Comparison of ENCODE assay signal across 8 mouse cellular contexts in genomic region chr11:3895458-3895857, GRCm38 (mm10). TPM values are rescaled to one million over a fixed set of nuclear protein-coding genes. Genes with fewer than 3 reads are reported as not detected.
A peak's percentile ranks its signal among the peaks of the same experiment; 100 is the strongest.
DNase-seq lines count a peak whose midpoint lies in the region; ATAC-seq lines count a peak whose summit lies in the region.

No protein-coding gene starts in this region.

- H3K4me2 ChIP-seq in heart, embryonic 13.5 days, result peak overlapping the region; percentile 96
- H3K4me2 ChIP-seq in hindbrain, embryonic 13.5 days, result peak overlapping the region; percentile 76

- intact Hi-C loops in heart, postnatal 14 days (cut with DNase I), result no loop called here

- H3K36me3 ChIP-seq in heart, embryonic 13.5 days, result peaks cover 28% of the 10 kb centered on the region
- H3K36me3 ChIP-seq in hindbrain, embryonic 13.5 days, result peaks cover 32% of the 10 kb centered on the region

- H3K4me3 ChIP-seq in heart, embryonic 13.5 days, result peak overlapping the region; percentile 64
- H3K4me3 ChIP-seq in hindbrain, embryonic 13.5 days, result peak overlapping the region; percentile 54

- H3K4me1 ChIP-seq in heart, embryonic 13.5 days, result peaks cover 20% of the 10 kb centered on the region
- H3K4me1 ChIP-seq in hindbrain, embryonic 13.5 days (replicated peaks), result peaks cover 32% of the 10 kb centered on the region

- 5% methylated on average over 10 of the region's 10 CpGs for WGBS in heart, embryonic 13.5 days
- 6% methylated on average over 10 of the region's 10 CpGs for WGBS in hindbrain, embryonic 13.5 days

- H3K27ac ChIP-seq in heart, embryonic 13.5 days (replicated peaks), result peak overlapping the region; percentile 86
- peak overlapping the region; percentile 84 for H3K27ac ChIP-seq in hindbrain, embryonic 13.5 days

- H3K9me3 ChIP-seq in heart, embryonic 13.5 days, result no peaks in the 10 kb centered on the region
- H3K9me3 ChIP-seq in hindbrain, embryonic 13.5 days, result no peaks in the 10 kb centered on the region; the same call in 1 of the 2 replicates

- DNase-seq in heart, postnatal 14 days, result no peak
- DNase-seq in Muller cell, postnatal 12 days (ENCODE audit: inconsistent ontology term), result peak; percentile 22
- DNase-seq in adrenal gland, postnatal 36 days, result no peak
- DNase-seq in gastrocnemius, adult 18-20 months (ENCODE audit: low spot score), result no peak
- DNase-seq in adrenal gland, postnatal 4 days (ENCODE audit: low spot score in 2 of 2), result no peak

- no peak; the same call in 1 of the 2 replicates for ATAC-seq in heart, embryonic 13.5 days (ENCODE audit: extremely low read depth, insufficient number of reproducible peaks, low FRiP score, low TSS enrichment)
- no peak; the same call in 1 of the 2 replicates for ATAC-seq in hindbrain, embryonic 13.5 days (ENCODE audit: low FRiP score)
- ATAC-seq in megakaryocyte-erythroid progenitor cell, adult 5-6 weeks (replicated peaks; ENCODE audit: low FRiP score, low TSS enrichment, poor library complexity, severe bottlenecking), result peak; percentile 23; the same call in 1 of the 2 replicates

- 0 out of 2 replicates have a peak, but pooled peaks cover 6% of the 10 kb centered on the region for H3K27me3 ChIP-seq in heart, embryonic 13.5 days (replicated peaks)
- H3K27me3 ChIP-seq in hindbrain, embryonic 13.5 days, result no peaks in the 10 kb centered on the region

- peak overlapping the region; percentile 83 for H3K9ac ChIP-seq in heart, embryonic 13.5 days
- peak overlapping the region; percentile 77 for H3K9ac ChIP-seq in hindbrain, embryonic 13.5 days

RNA-seq across cellular contexts. Expression of gene Dusp18, which starts 0.4 kb away (rescaled TPM):
- polyA plus RNA-seq in heart, embryonic 13.5 days (2015; fragmentation: Nextera tagmentation; extraction: Ambion mirVana), result 9.7 and 10.7 TPM in 2 replicates
- 10 to 100 TPM; 38.2 to 44.4 TPM for total RNA-seq in heart, postnatal 14 days (2021)
- polyA plus RNA-seq in hindbrain, embryonic 13.5 days (2015; fragmentation: Nextera tagmentation; extraction: Ambion mirVana), result 33.8 and 35.2 TPM in 2 replicates
- 0.35 TPM in 1 of 2 replicates, not detected in the other for total RNA-seq in megakaryocyte-erythroid progenitor cell, adult 5-6 weeks (2014; fragmentation: Nextera tagmentation)
- not detected in 2 replicates for total RNA-seq in megakaryocyte-erythroid progenitor cell, adult 5-6 weeks (2017)
- total RNA-seq in adrenal gland, postnatal 36 days (2021), result 1 to 10 TPM; 4.0 to 6.0 TPM
- total RNA-seq in gastrocnemius, adult 18-20 months (2021), result 10 to 100 TPM in 1 of 2 experiments, 1 to 10 TPM in 1; 9.1 to 20.5 TPM
- 1 to 10 TPM; 6.2 to 6.5 TPM for total RNA-seq in adrenal gland, postnatal 4 days (2021)

RNA-seq across cellular contexts. Expression of gene 4921536K21Rik, which starts 0.6 kb away (rescaled TPM):
- 0.08 and 0.11 TPM in 2 replicates for polyA plus RNA-seq in heart, embryonic 13.5 days (2015; fragmentation: Nextera tagmentation; extraction: Ambion mirVana)
- total RNA-seq in heart, postnatal 14 days (2021), result under 1 TPM; 0.74 to 0.90 TPM
- polyA plus RNA-seq in hindbrain, embryonic 13.5 days (2015; fragmentation: Nextera tagmentation; extraction: Ambion mirVana), result 0.47 and 0.84 TPM in 2 replicates
- not detected in 2 replicates for total RNA-seq in megakaryocyte-erythroid progenitor cell, adult 5-6 weeks (2014; fragmentation: Nextera tagmentation)
- 0.56 TPM in 1 of 2 replicates, not detected in the other for total RNA-seq in megakaryocyte-erythroid progenitor cell, adult 5-6 weeks (2017)
- total RNA-seq in adrenal gland, postnatal 36 days (2021), result under 1 TPM; 0.60 to 0.63 TPM
- total RNA-seq in gastrocnemius, adult 18-20 months (2021), result under 1 TPM; 0.17 to 0.27 TPM
- total RNA-seq in adrenal gland, postnatal 4 days (2021), result under 1 TPM; 0.56 to 0.62 TPM

RNA-seq across cellular contexts. Expression of gene Slc35e4, which starts 19.0 kb away (rescaled TPM):
- polyA plus RNA-seq in heart, embryonic 13.5 days (2015; fragmentation: Nextera tagmentation; extraction: Ambion mirVana), result 4.7 and 4.9 TPM in 2 replicates
- total RNA-seq in heart, postnatal 14 days (2021), result 1 to 10 TPM; 4.9 to 5.6 TPM
- polyA plus RNA-seq in hindbrain, embryonic 13.5 days (2015; fragmentation: Nextera tagmentation; extraction: Ambion mirVana), result 11.1 and 11.4 TPM in 2 replicates
- 0.35 TPM in 1 of 2 replicates, not detected in the other for total RNA-seq in megakaryocyte-erythroid progenitor cell, adult 5-6 weeks (2014; fragmentation: Nextera tagmentation)
- 0.09 TPM in 1 of 2 replicates, not detected in the other for total RNA-seq in megakaryocyte-erythroid progenitor cell, adult 5-6 weeks (2017)
- 1 to 10 TPM; 5.5 to 7.2 TPM for total RNA-seq in adrenal gland, postnatal 36 days (2021)
- 10 to 100 TPM; 16.5 to 30.9 TPM for total RNA-seq in gastrocnemius, adult 18-20 months (2021)
- total RNA-seq in adrenal gland, postnatal 4 days (2021), result 1 to 10 TPM; 5.8 to 7.8 TPM

RNA-seq across cellular contexts. Expression of gene Osbp2, which starts 31.8 kb away (rescaled TPM):
- 0.33 TPM in 2 replicates for polyA plus RNA-seq in heart, embryonic 13.5 days (2015; fragmentation: Nextera tagmentation; extraction: Ambion mirVana)
- total RNA-seq in heart, postnatal 14 days (2021), result 1 to 10 TPM; 6.7 to 8.5 TPM
- polyA plus RNA-seq in hindbrain, embryonic 13.5 days (2015; fragmentation: Nextera tagmentation; extraction: Ambion mirVana), result 14.5 and 17.4 TPM in 2 replicates
- total RNA-seq in megakaryocyte-erythroid progenitor cell, adult 5-6 weeks (2014; fragmentation: Nextera tagmentation), result 0.17 TPM in 1 of 2 replicates, not detected in the other
- not detected in 2 replicates for total RNA-seq in megakaryocyte-erythroid progenitor cell, adult 5-6 weeks (2017)
- 1 to 10 TPM; 2.2 to 2.5 TPM for total RNA-seq in adrenal gland, postnatal 36 days (2021)
- total RNA-seq in gastrocnemius, adult 18-20 months (2021), result 1 to 10 TPM; 1.1 to 1.3 TPM
- total RNA-seq in adrenal gland, postnatal 4 days (2021), result 1 to 10 TPM; 2.4 to 2.5 TPM

RNA-seq across cellular contexts. Expression of gene Tcn2, which starts 36.5 kb away (rescaled TPM):
- 67.8 and 69.2 TPM in 2 replicates for polyA plus RNA-seq in heart, embryonic 13.5 days (2015; fragmentation: Nextera tagmentation; extraction: Ambion mirVana)
- 10 to 100 TPM; 44.5 to 54.0 TPM for total RNA-seq in heart, postnatal 14 days (2021)
- 28.4 and 28.5 TPM in 2 replicates for polyA plus RNA-seq in hindbrain, embryonic 13.5 days (2015; fragmentation: Nextera tagmentation; extraction: Ambion mirVana)
- total RNA-seq in megakaryocyte-erythroid progenitor cell, adult 5-6 weeks (2014; fragmentation: Nextera tagmentation), result 4.0 and 6.7 TPM in 2 replicates
- 4.4 and 5.9 TPM in 2 replicates for total RNA-seq in megakaryocyte-erythroid progenitor cell, adult 5-6 weeks (2017)
- total RNA-seq in adrenal gland, postnatal 36 days (2021), result 100 to 1,000 TPM; 131 to 132 TPM
- 10 to 100 TPM; 15.8 to 17.0 TPM for total RNA-seq in gastrocnemius, adult 18-20 months (2021)
- 100 to 1,000 TPM; 102 to 141 TPM for total RNA-seq in adrenal gland, postnatal 4 days (2021)

Comparison
In these comparisons a context has a peak if more than half of its experiments do, and no peak if none do; other contexts are left out.
1. RNA of gene Slc35e4, which starts 19.0 kb away (total RNA-seq): 16.5 to 30.9 TPM in gastrocnemius, adult 18-20 months, 5.8 to 7.8 TPM in adrenal gland, postnatal 4 days, 5.5 to 7.2 TPM in adrenal gland, postnatal 36 days and 4.9 to 5.6 TPM in heart, postnatal 14 days; 0.09 to 0.35 TPM in megakaryocyte-erythroid progenitor cell, adult 5-6 weeks; every median in the first group is over 4 times any median in the second.